Mouse (Mus musculus): Measurements from ENCODE around the gene Lat2. TPM values are rescaled to one million over a fixed set of nuclear protein-coding genes. Genes with fewer than 3 reads are reported as not detected.
A peak's percentile ranks its signal among the peaks of the same experiment; 100 is the strongest.

Lat2 gene
- total RNA-seq, 2 experiments from 2014 or later = 0.87 to 1.2 TPM

DNA sequence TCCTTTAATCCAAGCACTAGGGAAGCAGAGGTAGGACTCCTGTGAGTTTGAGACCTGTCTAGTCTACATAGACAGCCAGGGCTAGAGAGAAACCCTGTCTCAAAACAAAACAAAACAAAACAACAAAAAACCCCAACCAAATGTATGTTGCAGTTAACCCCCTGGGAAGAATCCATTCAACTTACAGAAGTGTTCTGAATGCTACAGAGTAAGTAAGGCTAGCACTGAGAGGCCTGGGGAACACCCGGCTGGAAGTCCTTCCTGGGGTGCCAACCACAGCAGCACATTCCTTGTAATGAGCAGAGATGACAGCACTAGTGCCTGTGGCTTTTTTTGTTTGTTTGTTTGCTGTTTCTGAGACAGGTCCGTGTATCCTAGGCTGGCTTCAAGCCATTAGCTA, 18.0 kb upstream of the Lat2 start:
- no peak for DNase-seq
- Histone ChIP-seq H3K4me3 (no peak overlapping the region; the same call in 1 of the 2 replicates), H3K27ac (peak overlapping the region; percentile 24; the same call in 1 of the 2 replicates)
- TF ChIP-seq CTCF (IDR thresholded peaks at IDR 0.05) = no peak
- intact Hi-C loops (cut with DNase I) = no loop called here

DNA sequence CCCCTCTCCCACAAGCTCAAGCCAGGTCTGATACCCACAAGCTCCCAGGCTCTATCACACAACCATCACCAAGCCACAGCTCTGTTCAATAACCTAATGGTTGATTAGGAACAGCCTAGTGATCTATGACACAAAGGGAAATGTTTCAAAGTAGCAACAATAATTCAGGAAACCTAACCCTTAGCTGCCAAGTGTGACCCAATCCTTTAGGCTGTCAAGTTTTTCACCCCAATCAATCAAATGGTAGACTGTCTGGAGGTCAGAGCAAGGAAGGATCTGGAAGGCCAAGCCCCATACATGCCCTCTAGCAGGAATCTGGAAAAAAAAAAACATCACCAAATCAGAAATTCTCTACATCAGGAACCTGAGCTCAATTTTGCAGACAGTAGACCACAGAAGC, 16.0 kb upstream of the Lat2 start:
- no peak overlapping the region; the same call in 1 of the 2 replicates for H3K4me3 ChIP-seq
- no peak for TF ChIP-seq CTCF (IDR thresholded peaks at IDR 0.05)
- peak overlapping the region; percentile 24; the same call in 1 of the 2 replicates for H3K27ac ChIP-seq
- DNase-seq = no peak
- intact Hi-C loops (cut with DNase I) = no loop called here

DNA sequence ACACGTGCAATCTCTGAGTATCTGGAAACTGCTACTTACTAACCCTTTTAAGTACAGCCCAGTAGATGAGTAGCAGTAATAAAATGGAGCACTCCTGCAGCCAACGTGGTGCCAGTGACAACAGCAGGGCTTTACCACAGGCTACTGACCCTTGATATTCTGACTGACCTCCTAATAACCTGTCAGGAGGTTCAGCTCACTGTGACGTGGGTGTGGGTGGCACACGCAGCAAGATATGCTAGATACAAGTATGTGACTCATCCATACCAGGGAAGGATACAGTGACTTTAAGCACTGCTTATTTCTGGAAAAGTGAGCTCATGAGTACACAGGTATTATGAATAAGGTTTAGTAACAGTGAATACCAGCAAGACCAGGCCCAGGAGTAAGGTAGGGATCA, 14.7 kb upstream of the Lat2 start:
- intact Hi-C loops (cut with DNase I) = no loop called here
- no peak for TF ChIP-seq CTCF (IDR thresholded peaks at IDR 0.05)
- no peak for DNase-seq
- Histone ChIP-seq H3K27ac (peak overlapping the region; percentile 56; the same call in 1 of the 2 replicates), H3K4me3 (no peak overlapping the region)

DNA sequence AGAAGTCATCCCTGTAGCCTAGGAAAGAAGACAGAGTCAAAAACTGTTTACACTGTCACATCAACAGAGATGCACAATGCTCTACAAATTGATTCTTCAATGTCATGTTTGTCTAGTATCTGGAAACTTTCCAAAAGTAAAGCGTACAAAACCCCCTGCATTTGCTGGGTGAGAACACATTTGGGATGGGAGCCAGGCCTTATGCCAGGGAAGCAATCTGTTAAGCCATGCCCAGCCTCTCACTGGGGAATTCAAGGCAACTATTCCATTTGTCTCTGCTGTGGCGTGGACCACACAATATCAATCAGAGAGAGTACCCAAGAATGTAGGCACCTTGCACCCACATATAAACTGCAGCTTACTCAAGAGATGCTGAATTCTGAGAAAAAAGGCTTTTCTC, 7.2 kb upstream of the Lat2 start:
- Histone ChIP-seq H3K4me3 (no peak overlapping the region), H3K27ac (no peak overlapping the region)
- DNase-seq = no peak
- no peak for TF ChIP-seq CTCF (IDR thresholded peaks at IDR 0.05)
- intact Hi-C loops (cut with DNase I) = no loop called here

DNA sequence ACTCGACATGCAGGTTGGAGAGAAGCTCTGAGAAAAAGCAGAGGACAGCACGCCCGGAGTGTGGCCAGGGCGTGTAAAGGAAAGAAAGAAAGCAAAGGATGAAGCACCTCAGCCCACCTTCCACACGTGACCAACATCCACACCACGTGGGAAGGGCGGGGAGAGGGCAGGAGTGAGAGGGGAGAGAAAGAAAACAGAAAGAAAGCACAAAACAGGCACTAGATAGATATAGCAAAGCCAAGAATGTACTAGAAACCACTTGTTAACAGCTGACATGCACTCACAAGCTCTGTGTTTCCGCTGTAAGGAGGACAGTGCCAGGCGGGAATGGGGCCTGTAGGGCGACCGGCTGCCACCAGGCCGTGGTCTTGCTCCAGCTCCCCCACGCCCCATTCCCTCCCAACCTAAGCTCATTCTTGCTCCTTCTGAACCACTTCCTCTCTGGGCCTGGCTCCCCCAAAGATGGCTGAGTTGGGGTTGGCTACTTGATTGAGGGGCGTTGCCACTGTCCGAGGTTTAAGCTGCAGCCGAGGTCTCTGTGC, 6.3 kb upstream of the Lat2 start:
- DNase-seq = no peak
- intact Hi-C loops (cut with DNase I) = no loop called here
- Histone ChIP-seq H3K27ac (no peak overlapping the region), H3K4me3 (no peak overlapping the region)
- no peak for TF ChIP-seq CTCF (IDR thresholded peaks at IDR 0.05)

DNA sequence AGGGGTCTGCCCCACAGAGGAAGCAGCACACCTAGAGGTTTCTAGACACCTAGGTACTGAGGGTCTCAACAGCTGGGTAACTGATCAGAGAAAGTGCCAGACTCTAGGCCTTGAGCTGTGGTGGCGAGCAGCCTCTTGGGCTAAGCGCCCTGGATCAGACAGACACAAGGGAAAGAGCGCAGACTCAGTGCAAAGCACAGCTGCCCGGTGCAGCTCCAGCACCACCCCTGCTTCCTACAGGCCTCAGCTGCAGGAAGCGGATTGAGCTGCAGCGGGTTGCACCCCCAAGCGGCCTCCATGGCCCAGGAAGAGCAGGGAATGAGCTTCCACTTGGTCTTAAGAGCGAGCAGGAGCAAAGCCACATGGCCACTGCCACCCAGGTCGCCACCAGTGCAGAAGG, 5.6 kb upstream of the Lat2 start:
- no peak for TF ChIP-seq CTCF (IDR thresholded peaks at IDR 0.05)
- intact Hi-C loops (cut with DNase I) = no loop called here

DNA sequence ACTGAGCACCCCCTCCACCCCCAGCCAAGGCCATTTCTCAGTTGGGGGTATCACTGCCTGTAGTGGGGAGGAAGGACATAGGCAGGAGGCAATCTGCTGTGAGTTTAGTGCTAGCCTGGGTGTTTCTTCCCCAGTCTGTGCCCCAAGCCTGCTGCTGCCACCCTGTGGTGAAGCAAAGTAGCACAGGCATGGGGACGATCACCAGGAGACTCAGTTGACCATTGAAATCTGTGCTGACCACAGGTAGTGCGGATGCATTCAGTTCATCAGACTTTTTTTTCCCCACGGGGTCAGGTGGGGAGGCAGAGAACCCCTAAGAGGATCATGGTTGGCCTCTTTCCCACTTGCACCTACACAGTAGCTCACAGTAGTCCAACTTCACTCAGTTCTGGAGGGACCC, 2.2 kb upstream of the Lat2 start:
- intact Hi-C loops (cut with DNase I) = loop anchor here (2.0 to 10.0 kb wide), 3 partner anchors 110 to 242 kb away; no protein-coding TSS in a partner anchor
- DNase-seq = peak; percentile 76
- H3K4me3 ChIP-seq = no peak overlapping the region
- peak; percentile 95 for TF ChIP-seq CTCF (IDR thresholded peaks at IDR 0.05)
- H3K27ac ChIP-seq = no peak overlapping the region

More for the DNA sequence above, 5.6 kb upstream of the Lat2 start:
- no peak overlapping the region for H3K4me3 ChIP-seq
- no peak for DNase-seq
- no peak overlapping the region for H3K27ac ChIP-seq

DNA sequence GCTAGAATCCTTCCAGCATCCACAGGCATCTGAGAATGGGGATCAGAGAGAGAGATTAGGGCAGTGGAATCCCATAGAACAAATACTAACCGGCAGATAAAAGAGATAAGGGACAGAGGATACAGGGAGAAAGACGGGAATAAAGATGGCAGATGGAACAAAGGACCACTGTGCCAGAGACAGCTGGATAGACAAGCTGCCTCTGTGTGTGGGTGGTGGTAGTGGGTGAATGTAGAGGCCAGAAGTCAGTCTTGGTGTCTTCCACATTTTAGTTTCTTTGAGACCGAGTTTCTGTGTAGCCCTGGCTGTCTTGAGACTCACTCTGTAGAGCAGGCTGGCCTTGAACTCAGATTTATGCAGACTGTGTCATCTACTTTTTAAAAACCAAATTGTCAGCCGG, 955 bp upstream of the Lat2 start:
- intact Hi-C loops (cut with DNase I) = loop anchor here (2.0 to 10.0 kb wide), 3 partner anchors 109 to 241 kb away; no protein-coding TSS in a partner anchor
- Histone ChIP-seq H3K27ac (no peak overlapping the region), H3K4me3 (no peak overlapping the region)
- no peak for TF ChIP-seq CTCF (IDR thresholded peaks at IDR 0.05)
- no peak for DNase-seq

DNA sequence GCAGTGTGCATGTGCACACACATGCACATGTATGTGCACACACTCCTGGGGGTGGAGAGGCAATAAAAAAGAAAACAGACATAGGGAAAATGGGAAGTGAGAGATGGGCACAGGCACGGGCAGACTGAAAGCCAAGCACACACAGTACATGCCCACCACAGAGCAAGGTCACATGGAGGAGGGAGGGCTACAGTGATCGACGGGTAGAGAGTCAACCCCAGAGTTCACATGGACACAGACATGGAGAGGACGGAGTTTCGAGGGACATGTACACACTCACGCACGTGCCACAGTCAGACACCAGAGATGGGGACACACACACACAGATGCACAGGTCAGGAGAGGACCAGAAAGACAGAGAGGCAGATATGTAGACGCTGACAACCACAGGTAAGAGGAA, 555 bp upstream of the Lat2 start:
- DNase-seq = no peak
- no peak overlapping the region for H3K4me3 ChIP-seq
- intact Hi-C loops (cut with DNase I) = loop anchor here (5.0 to 10.0 kb wide), 2 partner anchors 123 to 241 kb away; no protein-coding TSS in a partner anchor
- no peak for TF ChIP-seq CTCF (IDR thresholded peaks at IDR 0.05)
- no peak overlapping the region for H3K27ac ChIP-seq

DNA sequence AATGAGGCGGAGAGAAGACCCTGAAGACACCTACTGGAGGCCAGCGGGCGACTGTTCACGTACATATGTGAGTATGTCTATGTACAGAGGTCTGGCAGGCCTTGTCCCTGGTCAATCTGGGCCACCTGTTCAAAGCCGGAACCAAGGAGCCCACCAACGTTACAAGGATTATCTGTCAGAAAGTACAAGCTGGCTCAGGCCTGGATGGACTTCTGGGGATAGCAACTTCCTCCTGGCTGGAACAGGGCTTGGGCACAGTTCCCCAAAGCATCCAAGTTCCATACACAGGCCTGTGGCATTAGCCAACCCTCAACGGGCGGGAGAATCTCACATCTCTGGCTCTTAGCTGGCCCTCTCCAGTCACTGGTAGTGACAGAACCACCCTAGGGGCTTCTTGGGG, 529 bp downstream of the Lat2 start:
- intact Hi-C loops (cut with DNase I) = loop anchor here (10.0 kb wide), 1 partner anchor 239 kb away; no protein-coding TSS in a partner anchor
- peak overlapping the region; percentile 2; the same call in 1 of the 2 replicates for H3K4me3 ChIP-seq
- DNase-seq = no peak
- H3K27ac ChIP-seq = no peak overlapping the region
- TF ChIP-seq CTCF (IDR thresholded peaks at IDR 0.05) = no peak

DNA sequence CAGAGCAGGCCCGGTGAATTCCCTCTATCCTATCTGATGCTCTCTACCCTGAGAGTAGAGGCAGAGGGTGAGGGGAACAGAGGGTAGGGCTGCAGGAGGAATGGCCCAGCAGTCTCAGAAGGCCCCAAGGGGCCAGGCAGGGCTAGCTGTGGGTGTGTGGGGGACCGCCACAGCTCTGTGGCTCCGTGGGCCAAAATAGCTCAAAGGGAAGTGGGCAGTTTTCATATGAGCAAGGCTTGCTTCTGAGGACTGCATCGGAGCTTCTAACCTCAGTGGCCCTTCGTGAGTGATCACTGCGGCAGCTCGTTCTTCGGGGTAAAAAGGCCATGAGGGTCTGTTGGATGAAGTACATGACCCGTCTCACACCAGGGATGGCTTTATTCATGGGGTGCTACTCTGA, 1.1 kb downstream of the Lat2 start:
- intact Hi-C loops (cut with DNase I) = loop anchor here (10.0 kb wide), 1 partner anchor 239 kb away; no protein-coding TSS in a partner anchor
- Histone ChIP-seq H3K4me3 (no peak overlapping the region), H3K27ac (0 out of 2 replicates have a peak overlapping the region, but pooled peaks have one; percentile 5)
- TF ChIP-seq CTCF (IDR thresholded peaks at IDR 0.05) = no peak
- no peak for DNase-seq

DNA sequence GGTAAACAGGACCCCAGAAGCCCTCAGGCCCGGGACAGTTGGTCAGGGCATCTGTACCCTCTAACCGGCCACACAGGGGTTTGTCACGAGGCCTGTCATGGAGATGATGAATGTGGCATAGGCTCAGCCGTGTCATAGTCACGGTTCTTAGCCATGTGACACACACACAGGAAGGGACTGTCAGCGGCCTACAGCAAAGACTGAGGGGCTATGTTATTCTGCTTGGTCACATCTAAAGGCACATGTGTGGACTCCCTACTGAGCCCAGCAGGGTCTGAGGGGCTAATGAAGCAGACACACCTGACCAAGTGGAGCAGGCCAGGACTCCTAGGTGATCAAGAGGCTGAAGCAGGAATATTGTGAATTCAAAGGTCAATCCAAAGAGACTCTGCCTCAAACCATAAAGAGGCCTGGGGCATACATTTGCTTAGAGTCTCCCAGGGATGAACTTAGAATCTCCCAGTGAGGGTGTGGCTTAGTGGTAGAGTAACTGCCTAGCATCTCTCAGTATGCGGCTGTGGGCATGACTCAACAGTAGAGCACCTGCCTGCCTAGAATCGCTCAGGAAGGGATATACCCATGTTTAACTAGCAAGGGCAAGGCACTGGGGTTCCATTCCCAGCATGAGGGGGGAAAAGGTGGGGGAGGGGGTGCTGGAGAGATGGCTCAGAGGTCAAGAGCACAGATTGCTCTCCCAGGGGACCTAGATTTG, 2.9 kb downstream of the Lat2 start:
- intact Hi-C loops (cut with DNase I) = loop anchor here (10.0 kb wide), 1 partner anchor 237 kb away; no protein-coding TSS in a partner anchor
- DNase-seq = no peak
- no peak for TF ChIP-seq CTCF (IDR thresholded peaks at IDR 0.05)
- Histone ChIP-seq H3K27ac (no peak overlapping the region), H3K4me3 (no peak overlapping the region)

DNA sequence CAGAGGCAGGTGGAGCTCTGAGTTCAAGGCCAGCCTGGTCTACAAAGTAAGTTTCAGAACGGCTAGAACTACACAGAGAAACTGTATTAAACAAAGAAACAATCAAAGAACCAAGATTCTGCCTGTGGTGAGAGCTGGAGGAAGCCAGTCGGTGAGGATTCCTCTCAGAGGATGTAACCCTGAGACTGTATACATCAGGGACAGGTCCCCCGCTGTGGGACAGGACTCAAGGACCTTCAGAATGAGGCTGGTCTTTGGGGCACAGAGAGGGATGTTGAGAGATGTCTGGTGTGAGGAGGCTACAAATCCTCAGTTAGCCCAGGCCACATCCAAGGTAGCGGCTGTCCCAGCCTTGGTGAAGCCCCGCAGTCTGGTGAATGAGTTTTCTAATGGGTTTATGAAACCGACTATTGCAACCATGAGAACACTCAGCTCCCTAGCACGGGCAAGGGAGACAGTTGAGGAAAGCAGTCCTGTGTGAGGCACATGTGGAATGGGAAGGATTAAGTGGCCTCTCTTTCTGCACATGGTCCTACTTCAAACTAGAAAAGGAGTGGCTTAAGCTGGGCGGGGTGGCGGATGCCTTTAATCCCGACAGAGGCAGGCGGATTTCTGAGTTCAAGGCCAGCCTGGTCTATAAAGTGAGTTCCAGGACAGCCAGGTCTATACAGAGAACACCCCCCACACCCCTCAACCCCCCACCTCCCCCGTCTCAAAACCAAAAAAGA, 4.7 kb downstream of the Lat2 start:
- intact Hi-C loops (cut with DNase I) = loop anchor here (10.0 kb wide), 1 partner anchor 235 kb away; no protein-coding TSS in a partner anchor
- no peak for TF ChIP-seq CTCF (IDR thresholded peaks at IDR 0.05)

More for the DNA sequence above, 4.7 kb downstream of the Lat2 start:
- DNase-seq = no peak
- H3K4me3 ChIP-seq = no peak overlapping the region
- H3K27ac ChIP-seq = no peak overlapping the region
